Mouse (Mus musculus) midbrain, embryonic 11.5 days (tissue): Measurements from ENCODE around the gene Fbxw9. TPM values are rescaled to one million over a fixed set of nuclear protein-coding genes. Genes with fewer than 3 reads are reported as not detected.

ENCODE experiments used
- ATAC-seq: fragments of 200-750 bp; cut with Nextera tagmentation; 2 replicates; pipeline ENCODE4 v1.8.0; 2017; ENCODE audit warnings: moderate TSS enrichment, moderate library complexity; ENCODE audit not compliant: low FRiP score
- DNase-seq: peaks from one replicate; pipeline ENCODE4 v3.0.0; 2015; ENCODE audit warnings: low spot score; ENCODE audit errors: missing footprints
- H3K27ac ChIP-seq: fragments of 300-500 bp; sonication (generic); 2 replicates; pipeline ENCODE4 v1.5.1; 2014; ENCODE audit warnings: low read depth, low read length
- H3K27me3 ChIP-seq: fragments of 300-500 bp; sonication (generic); 2 replicates; pipeline ENCODE4 v1.6.1; 2014; ENCODE audit warnings: mild to moderate bottlenecking, low read length, moderate library complexity, mixed read lengths; ENCODE audit not compliant: control insufficient read depth, insufficient read depth
- H3K36me3 ChIP-seq: fragments of 300-500 bp; sonication (generic); 2 replicates; pipeline ENCODE4 v1.6.1; 2014; ENCODE audit warnings: mild to moderate bottlenecking, low read length, moderate library complexity, mixed read lengths; ENCODE audit not compliant: control insufficient read depth, insufficient read depth
- H3K4me1 ChIP-seq: fragments of 300-500 bp; sonication (generic); 2 replicates; pipeline ENCODE4 v1.6.1; 2014; ENCODE audit warnings: low read length; ENCODE audit not compliant: control insufficient read depth, insufficient read depth
- H3K4me2 ChIP-seq: fragments of 300-500 bp; sonication (generic); 2 replicates; pipeline ENCODE4 v1.6.1; 2014; ENCODE audit warnings: mild to moderate bottlenecking, moderate library complexity
- H3K4me3 ChIP-seq: fragments of 300-500 bp; sonication (generic); 2 replicates; pipeline ENCODE4 v1.5.1; 2014; ENCODE audit warnings: low read depth, low read length
- H3K9ac ChIP-seq: fragments of 300-500 bp; sonication (generic); 2 replicates; pipeline ENCODE4 v1.6.1; 2014; ENCODE audit warnings: low read length
- H3K9me3 ChIP-seq: fragments of 300-500 bp; sonication (generic); 2 replicates; pipeline ENCODE4 v1.6.1; 2016; ENCODE audit warnings: low read length; ENCODE audit not compliant: control insufficient read depth
- WGBS: fragments of 180-500 bp; shearing (Covaris S2); extraction: QIAGEN DNeasy Blood & Tissue Kit; methylation state at CpG from one replicate; pipeline ENCODE4 v1.1.7; 2014; 5-methylcytosine and 5-hydroxymethylcytosine counted together
- polyA plus RNA-seq: library from polyadenylated mRNA; unstranded; fragments of >200 nt; fragmentation: Nextera tagmentation; extraction: Ambion mirVana; gene quantifications from 2 replicates; pipeline ENCODE4 v1.2.1, GENCODE M21; 2014

The Fbxw9 gene
- polyA plus RNA-seq, 1 experiment from 2014 or later: 22.4 TPM

GRCm38 (mm10) chr8:85086238-85086637, 26.4 kb downstream of the Fbxw9 start:
- Histone ChIP-seq H3K4me2 (no peak overlapping the region), H3K27ac (no peak overlapping the region), H3K27me3 (no peaks in the 10 kb centered on the region), H3K4me3 (no peak overlapping the region), H3K9ac (no peak overlapping the region), H3K4me1 (peaks cover 2% of the 10 kb centered on the region; the same call in 1 of the 2 replicates), H3K9me3 (no peaks in the 10 kb centered on the region), H3K36me3 (no peaks in the 10 kb centered on the region)
- 77% methylated on average over 3 of the region's 3 CpGs for WGBS
- no peak for ATAC-seq
- no peak for DNase-seq

- no peak for ATAC-seq
- DNase-seq: no peak
- H3K9me3 ChIP-seq: no peaks in the 10 kb centered on the region
- no peaks in the 10 kb centered on the region for H3K27me3 ChIP-seq
- no peaks in the 10 kb centered on the region for H3K36me3 ChIP-seq
- WGBS: 85% methylated on average over 2 of the region's 2 CpGs
- H3K4me3 ChIP-seq: no peak overlapping the region
- no peak overlapping the region for H3K27ac ChIP-seq
- H3K9ac ChIP-seq: no peak overlapping the region
- no peak overlapping the region for H3K4me2 ChIP-seq
- peaks cover under 1% of the 10 kb centered on the region; the same call in 1 of the 2 replicates for H3K4me1 ChIP-seq
Observed at GRCm38 (mm10) chr8:85088771-85089170, 28.9 kb downstream of the Fbxw9 start.

GRCm38 (mm10) chr8:85090856-85091255, 31.0 kb downstream of the Fbxw9 start:
- Histone ChIP-seq H3K36me3 (no peaks in the 10 kb centered on the region), H3K9ac (no peak overlapping the region), H3K27me3 (no peaks in the 10 kb centered on the region), H3K9me3 (no peaks in the 10 kb centered on the region), H3K4me3 (no peak overlapping the region), H3K27ac (no peak overlapping the region), H3K4me1 (no peaks in the 10 kb centered on the region), H3K4me2 (no peak overlapping the region)
- no peak for ATAC-seq
- no peak for DNase-seq
- WGBS: 92% methylated on average over 11 of the region's 11 CpGs

GRCm38 (mm10) chr8:85091526-85092090, 31.8 kb downstream of the Fbxw9 start:
- no peaks in the 10 kb centered on the region for H3K27me3 ChIP-seq
- H3K27ac ChIP-seq: no peak overlapping the region
- no peak overlapping the region for H3K4me3 ChIP-seq
- no peak overlapping the region for H3K9ac ChIP-seq
- H3K4me1 ChIP-seq: no peaks in the 10 kb centered on the region
- H3K9me3 ChIP-seq: no peaks in the 10 kb centered on the region
- WGBS: 32% methylated on average over 21 of the region's 21 CpGs
- ATAC-seq (no peak), DNase-seq (no peak)
- no peak overlapping the region for H3K4me2 ChIP-seq
- H3K36me3 ChIP-seq: no peaks in the 10 kb centered on the region

GRCm38 (mm10) chr8:85095051-85095450, 35.2 kb downstream of the Fbxw9 start:
- Histone ChIP-seq H3K4me1 (no peaks in the 10 kb centered on the region), H3K36me3 (no peaks in the 10 kb centered on the region; the same call in 1 of the 2 replicates), H3K4me3 (no peak overlapping the region), H3K9me3 (no peaks in the 10 kb centered on the region), H3K27me3 (no peaks in the 10 kb centered on the region), H3K4me2 (no peak overlapping the region), H3K27ac (no peak overlapping the region), H3K9ac (no peak overlapping the region)
- DNase-seq: no peak
- ATAC-seq: no peak
- WGBS: 92% methylated on average over 13 of the region's 13 CpGs

- no peaks in the 10 kb centered on the region for H3K4me1 ChIP-seq
- no peak overlapping the region for H3K4me3 ChIP-seq
- ATAC-seq: no peak
- no peaks in the 10 kb centered on the region; the same call in 1 of the 2 replicates for H3K36me3 ChIP-seq
- no peak overlapping the region for H3K27ac ChIP-seq
- no peak overlapping the region for H3K9ac ChIP-seq
- 93% methylated on average over 7 of the region's 7 CpGs for WGBS
- no peak for DNase-seq
- H3K9me3 ChIP-seq: no peaks in the 10 kb centered on the region
- no peak overlapping the region for H3K4me2 ChIP-seq
- H3K27me3 ChIP-seq: no peaks in the 10 kb centered on the region
Observed at GRCm38 (mm10) chr8:85095566-85095965, 35.7 kb downstream of the Fbxw9 start.

- H3K27ac ChIP-seq: no peak overlapping the region
- no peaks in the 10 kb centered on the region for H3K9me3 ChIP-seq
- ATAC-seq: no peak
- H3K36me3 ChIP-seq: no peaks in the 10 kb centered on the region; the same call in 1 of the 2 replicates
- no peak overlapping the region for H3K4me2 ChIP-seq
- no peaks in the 10 kb centered on the region for H3K27me3 ChIP-seq
- WGBS: 91% methylated on average over 16 of the region's 16 CpGs
- no peaks in the 10 kb centered on the region for H3K4me1 ChIP-seq
- no peak for DNase-seq
- H3K9ac ChIP-seq: no peak overlapping the region
- H3K4me3 ChIP-seq: no peak overlapping the region
Observed at GRCm38 (mm10) chr8:85096196-85096595, 36.3 kb downstream of the Fbxw9 start.

GRCm38 (mm10) chr8:85096850-85097249, 37.0 kb downstream of the Fbxw9 start:
- DNase-seq: no peak
- Histone ChIP-seq H3K36me3 (no peaks in the 10 kb centered on the region; the same call in 1 of the 2 replicates), H3K4me3 (no peak overlapping the region), H3K9me3 (no peaks in the 10 kb centered on the region), H3K9ac (no peak overlapping the region), H3K27ac (no peak overlapping the region), H3K4me2 (no peak overlapping the region), H3K27me3 (no peaks in the 10 kb centered on the region), H3K4me1 (no peaks in the 10 kb centered on the region)
- whole genome bisulfite sequencing: 91% methylated on average over 4 of the region's 4 CpGs
- ATAC-seq: no peak

- ATAC-seq (no peak), DNase-seq (no peak)
- no peak overlapping the region for H3K9ac ChIP-seq
- no peak overlapping the region for H3K27ac ChIP-seq
- H3K27me3 ChIP-seq: no peaks in the 10 kb centered on the region
- H3K4me1 ChIP-seq: no peaks in the 10 kb centered on the region
- H3K4me3 ChIP-seq: no peak overlapping the region
- H3K36me3 ChIP-seq: no peaks in the 10 kb centered on the region; the same call in 1 of the 2 replicates
- H3K4me2 ChIP-seq: no peak overlapping the region
- WGBS: 82% methylated on average over 4 of the region's 4 CpGs
- no peaks in the 10 kb centered on the region for H3K9me3 ChIP-seq
Observed at GRCm38 (mm10) chr8:85100076-85100665, 40.3 kb downstream of the Fbxw9 start.
